Mouse (Mus musculus) midbrain, embryonic 13.5 days (tissue): ENCODE data around the gene Psmb3. TPM values are rescaled to one million over a fixed set of nuclear protein-coding genes. Genes with fewer than 3 reads are reported as not detected.

Experiments
- ATAC-seq: fragments of 200-750 bp; cut with Nextera tagmentation; 2 replicates; pipeline ENCODE4 v1.8.0; 2017; ENCODE audit warnings: mild to moderate bottlenecking, moderate TSS enrichment, moderate library complexity
- H3K27ac ChIP-seq: fragments of 300-500 bp; sonication (generic); 2 replicates; pipeline ENCODE4 v1.5.1; 2015; ENCODE audit warnings: inconsistent platforms, mild to moderate bottlenecking, moderate library complexity
- H3K27me3 ChIP-seq: fragments of 300-500 bp; sonication (generic); 2 replicates; pipeline ENCODE4 v1.6.1; 2015; ENCODE audit warnings: mild to moderate bottlenecking, inconsistent platforms
- H3K36me3 ChIP-seq: fragments of 300-500 bp; sonication (generic); 2 replicates; pipeline ENCODE4 v1.6.1; 2015; ENCODE audit warnings: mild to moderate bottlenecking, inconsistent platforms
- H3K4me1 ChIP-seq: fragments of 300-500 bp; sonication (generic); replicated peaks from 2 replicates; pipeline ENCODE4 v1.6.1; 2015; ENCODE audit warnings: inconsistent platforms
- H3K4me2 ChIP-seq: fragments of 300-500 bp; sonication (generic); replicated peaks from 2 replicates; pipeline ENCODE4 v1.6.1; 2015; ENCODE audit warnings: moderate library complexity, mild to moderate bottlenecking, inconsistent platforms
- H3K4me3 ChIP-seq: fragments of 300-500 bp; sonication (generic); replicated peaks from 2 replicates; pipeline ENCODE4 v1.5.1; 2015; ENCODE audit warnings: mild to moderate bottlenecking, inconsistent platforms
- H3K9ac ChIP-seq: fragments of 300-500 bp; sonication (generic); replicated peaks from 2 replicates; pipeline ENCODE4 v1.6.1; 2015; ENCODE audit warnings: mild to moderate bottlenecking, inconsistent platforms
- H3K9me3 ChIP-seq: fragments of 300-500 bp; sonication (generic); 2 replicates; pipeline ENCODE4 v1.6.1; 2016; ENCODE audit warnings: mild to moderate bottlenecking, inconsistent platforms
- WGBS: fragments of 180-500 bp; shearing (Covaris S2); methylation state at CpG from one replicate; pipeline ENCODE4 v1.1.7; 2015; 5-methylcytosine and 5-hydroxymethylcytosine counted together
- microRNA-seq: library from miRNA; unstranded; fragments of <30 nt; microRNA quantifications from one replicate; pipeline ENCODE4, GENCODE M21; 2016
- polyA plus RNA-seq: library from polyadenylated mRNA; unstranded; fragments of >200 nt; fragmentation: Nextera tagmentation; extraction: Ambion mirVana; gene quantifications from 2 replicates; pipeline ENCODE4 v1.2.1, GENCODE M21; 2015

Psmb3 gene
- polyA plus RNA-seq, 1 experiment from 2014 or later: 503 TPM

DNA sequence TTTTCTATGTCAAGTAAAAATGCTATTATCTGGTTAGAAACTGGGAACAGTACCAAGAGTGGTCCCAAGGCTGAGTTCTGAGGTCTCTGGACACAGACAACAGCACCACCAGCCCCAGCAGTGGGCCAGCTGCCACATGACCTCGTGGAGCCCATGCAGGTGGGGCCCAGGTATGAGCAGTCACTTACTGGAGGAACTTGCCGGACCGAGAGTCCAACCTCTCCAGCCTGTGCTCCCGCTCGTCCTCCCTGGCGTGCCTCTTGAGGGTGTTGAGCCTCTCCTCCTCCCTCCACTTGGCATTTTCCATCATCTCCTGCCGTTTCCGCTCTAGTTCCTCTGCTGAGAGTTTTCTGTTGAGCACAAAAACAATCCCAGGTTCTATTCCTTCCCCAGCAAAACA, 44.6 kb downstream of the Psmb3 start:
- H3K36me3 ChIP-seq: peaks cover 62% of the 10 kb centered on the region
- ATAC-seq: no peak
- 95% methylated on average over 8 of the region's 8 CpGs for WGBS
- no peaks in the 10 kb centered on the region for H3K27me3 ChIP-seq
- H3K4me2 ChIP-seq: no peak overlapping the region
- peaks cover 11% of the 10 kb centered on the region for H3K4me1 ChIP-seq
- H3K9ac ChIP-seq: no peak overlapping the region
- H3K4me3 ChIP-seq: no peak overlapping the region
- H3K9me3 ChIP-seq: no peaks in the 10 kb centered on the region
- H3K27ac ChIP-seq: no peak overlapping the region

DNA sequence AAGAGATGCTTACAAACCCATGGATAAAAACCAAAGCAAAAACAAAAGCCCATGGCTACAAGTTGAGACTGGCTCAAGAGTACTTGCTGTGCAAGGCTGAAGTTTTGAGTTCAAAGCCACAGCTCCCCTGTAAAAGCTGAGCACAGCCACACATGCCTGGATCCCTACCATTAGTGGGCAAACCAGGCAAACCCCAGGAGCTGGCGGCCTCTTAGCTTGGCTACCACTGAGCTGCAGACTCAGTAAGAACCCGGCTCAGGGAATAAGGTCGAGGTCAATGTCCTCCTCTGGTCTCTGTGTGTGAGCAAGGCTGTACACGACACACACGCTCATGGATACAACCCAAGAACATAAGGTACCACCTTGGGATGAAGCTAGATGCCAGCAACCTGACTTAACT, 45.3 kb downstream of the Psmb3 start:
- Histone ChIP-seq H3K27ac (no peak overlapping the region), H3K4me2 (no peak overlapping the region), H3K9me3 (no peaks in the 10 kb centered on the region), H3K9ac (no peak overlapping the region), H3K36me3 (peaks cover 70% of the 10 kb centered on the region), H3K4me3 (no peak overlapping the region), H3K27me3 (no peaks in the 10 kb centered on the region), H3K4me1 (peaks cover 4% of the 10 kb centered on the region)
- no peak for ATAC-seq
- WGBS: 96% methylated on average over 5 of the region's 5 CpGs

DNA sequence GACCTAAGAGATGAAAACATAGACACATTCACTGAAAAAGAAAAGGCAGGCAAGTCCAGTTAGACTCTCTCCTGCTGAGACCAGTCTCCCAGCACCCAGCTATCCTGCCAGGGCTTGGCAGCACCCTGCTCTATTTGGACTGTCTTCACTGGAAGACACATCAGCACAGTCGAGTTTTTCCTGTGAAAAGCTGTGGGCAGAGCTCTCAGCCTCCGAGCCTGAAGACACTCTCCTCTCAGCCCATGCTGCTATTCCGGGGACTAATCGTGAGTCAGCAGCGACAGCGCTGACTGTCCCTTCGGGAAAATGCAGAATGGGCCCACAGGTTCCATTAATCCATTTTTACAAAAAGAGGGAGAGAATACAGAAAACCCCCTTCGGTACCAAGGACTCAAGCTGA, 50.1 kb downstream of the Psmb3 start:
- Histone ChIP-seq H3K4me3 (no peak overlapping the region), H3K9me3 (no peaks in the 10 kb centered on the region), H3K9ac (no peak overlapping the region), H3K27me3 (no peaks in the 10 kb centered on the region), H3K27ac (no peak overlapping the region), H3K4me2 (no peak overlapping the region), H3K36me3 (peaks cover 90% of the 10 kb centered on the region), H3K4me1 (no peaks in the 10 kb centered on the region)
- 93% methylated on average over 8 of the region's 8 CpGs for WGBS
- no peak for ATAC-seq

DNA sequence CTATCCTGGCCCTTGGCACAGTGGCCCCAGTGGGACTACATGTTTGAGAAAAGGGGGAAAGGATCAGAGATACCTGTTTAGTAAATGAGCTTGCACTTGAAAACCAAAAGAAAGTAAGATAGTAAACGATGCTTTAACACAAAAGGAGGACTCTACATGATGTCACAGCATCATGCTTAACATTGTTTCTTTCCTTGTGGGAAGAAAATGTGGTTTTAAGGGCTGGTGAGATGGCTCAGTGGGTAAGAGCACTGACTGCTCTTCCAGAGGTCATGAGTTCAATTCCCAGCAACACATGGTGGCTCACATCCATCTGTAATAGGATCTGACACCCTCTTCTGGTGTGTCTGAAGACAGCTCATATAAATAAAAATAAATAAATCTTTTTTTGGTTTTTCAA, 54.9 kb downstream of the Psmb3 start:
- H3K4me1 ChIP-seq: no peaks in the 10 kb centered on the region
- peaks cover 82% of the 10 kb centered on the region for H3K36me3 ChIP-seq
- H3K9me3 ChIP-seq: no peaks in the 10 kb centered on the region

DNA sequence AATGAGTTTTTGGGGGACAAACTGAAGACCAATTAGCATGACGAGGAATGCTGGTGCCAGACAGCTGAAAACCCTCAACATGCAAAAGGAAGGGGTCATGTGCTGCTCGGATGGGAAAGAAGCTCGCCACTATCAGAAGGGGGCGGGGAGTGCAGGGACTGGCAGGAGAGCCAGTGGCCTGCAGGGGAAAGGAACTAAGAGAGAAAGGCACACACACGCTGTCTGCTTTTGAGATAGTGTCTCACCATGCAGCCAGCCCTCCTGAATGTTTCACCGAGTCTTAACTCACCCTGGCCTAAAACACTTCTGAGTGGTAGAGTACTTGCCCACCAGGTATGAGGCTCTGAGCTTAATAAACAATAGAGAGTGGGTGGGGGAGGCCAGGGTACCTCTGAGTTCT, 55.7 kb downstream of the Psmb3 start:
- no peak overlapping the region for H3K9ac ChIP-seq
- WGBS: 91% methylated on average over 6 of the region's 6 CpGs
- no peaks in the 10 kb centered on the region for H3K4me1 ChIP-seq
- no peak overlapping the region for H3K27ac ChIP-seq
- peaks cover 81% of the 10 kb centered on the region for H3K36me3 ChIP-seq
- ATAC-seq: no peak
- H3K9me3 ChIP-seq: no peaks in the 10 kb centered on the region
- H3K27me3 ChIP-seq: no peaks in the 10 kb centered on the region
- H3K4me3 ChIP-seq: no peak overlapping the region
- no peak overlapping the region for H3K4me2 ChIP-seq

More for the DNA sequence above, 54.9 kb downstream of the Psmb3 start:
- no peak for ATAC-seq
- Histone ChIP-seq H3K4me2 (no peak overlapping the region), H3K4me3 (no peak overlapping the region), H3K27me3 (no peaks in the 10 kb centered on the region), H3K27ac (no peak overlapping the region), H3K9ac (no peak overlapping the region)
- WGBS: 88% methylated on average over 1 of the region's 1 CpGs

DNA sequence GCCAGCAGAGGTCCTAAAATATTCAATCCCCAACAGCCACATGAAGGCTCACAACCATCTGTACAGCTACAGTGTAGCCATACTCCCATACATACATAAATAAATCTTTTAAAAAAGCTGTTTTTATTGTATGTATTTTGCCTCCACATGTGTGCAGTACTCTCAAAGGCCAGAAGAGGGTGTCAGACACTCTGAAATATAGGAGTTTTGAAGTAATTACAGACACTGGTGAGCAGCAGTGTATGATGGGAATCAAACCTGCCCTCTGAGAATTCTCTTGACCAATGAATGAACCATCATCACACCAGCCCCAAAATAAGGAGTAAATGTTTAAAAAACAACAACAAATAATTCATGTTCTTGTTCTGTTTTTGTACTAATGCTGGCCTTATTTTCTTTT, 58.4 kb downstream of the Psmb3 start:
- Histone ChIP-seq H3K27me3 (no peaks in the 10 kb centered on the region), H3K4me1 (peaks cover 18% of the 10 kb centered on the region), H3K9me3 (no peaks in the 10 kb centered on the region), H3K36me3 (peaks cover 63% of the 10 kb centered on the region), H3K4me3 (no peak overlapping the region), H3K27ac (no peak overlapping the region), H3K4me2 (no peak overlapping the region), H3K9ac (no peak overlapping the region)
- no peak for ATAC-seq

Small RNAs within 50 kb of the gene (microRNA-seq; reads per million reads assigned to microRNA genes)
- gene Gm24158 (not detected), gene Mir6927 (not detected), gene Mir8102 (not detected)

Other genes with a start within 250 kb of the Psmb3 start
- 0.88 and 1.2 TPM in 2 replicates for gene 4933428G20Rik, start 203.1 kb upstream of the Psmb3 start, polyA plus RNA-seq
- 7.0 and 8.5 TPM in 2 replicates for gene Srcin1, start 127.2 kb upstream of the Psmb3 start, polyA plus RNA-seq
- 3.0 and 4.2 TPM in 2 replicates for gene Epop, start 73.7 kb upstream of the Psmb3 start, polyA plus RNA-seq
- gene Mllt6, start 40.0 kb upstream of the Psmb3 start, polyA plus RNA-seq: 3.1 and 3.9 TPM in 2 replicates
- gene Cisd3, start 17.6 kb upstream of the Psmb3 start, polyA plus RNA-seq: 14.4 and 16.1 TPM in 2 replicates
- 23.6 and 25.3 TPM in 2 replicates for gene Pcgf2, start 2.9 kb upstream of the Psmb3 start, polyA plus RNA-seq
- gene Pip4k2b, start 41.3 kb downstream of the Psmb3 start, polyA plus RNA-seq: 3.7 and 4.0 TPM in 2 replicates
- gene Cwc25, start 63.2 kb downstream of the Psmb3 start, polyA plus RNA-seq: 19.0 and 19.6 TPM in 2 replicates
- 0.81 and 1.1 TPM in 2 replicates for gene 1700001P01Rik, start 72.5 kb downstream of the Psmb3 start, polyA plus RNA-seq
- 363 and 377 TPM in 2 replicates for gene Rpl23, start 79.0 kb downstream of the Psmb3 start, polyA plus RNA-seq
- 136 and 137 TPM in 2 replicates for gene Lasp1, start 95.6 kb downstream of the Psmb3 start, polyA plus RNA-seq
- 23.2 and 24.8 TPM in 2 replicates for gene B230217C12Rik, start 137.4 kb downstream of the Psmb3 start, polyA plus RNA-seq
- 0.59 and 0.74 TPM in 2 replicates for gene Fbxo47, start 180.8 kb downstream of the Psmb3 start, polyA plus RNA-seq